Mouse (Mus musculus): ENCODE results near the gene Lhx5. TPM values are rescaled to one million over a fixed set of nuclear protein-coding genes. Genes with fewer than 3 reads are reported as not detected.

Gene Lhx5
- polyA plus RNA-seq, 1 experiment from 2014 or later = 3.1 TPM

DNA sequence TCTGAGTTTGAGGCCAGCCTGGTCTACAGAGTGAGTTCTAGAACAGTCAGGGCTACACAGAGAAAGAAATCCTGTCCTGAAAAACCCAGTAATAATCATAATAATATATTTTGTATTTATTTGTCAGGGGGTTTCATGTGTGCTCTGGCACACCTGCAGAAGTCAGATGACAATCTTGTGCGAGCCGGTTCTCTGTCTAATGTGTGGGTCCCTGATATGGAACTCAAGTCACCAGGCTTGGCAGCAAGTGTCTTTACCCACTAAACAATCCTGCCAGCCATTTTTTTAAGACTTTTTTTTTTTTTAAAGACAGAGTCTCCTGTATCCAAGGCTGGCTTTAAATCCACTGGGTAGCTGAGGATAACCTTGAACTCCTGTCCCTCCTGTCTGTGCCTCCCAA lies 41.9 kb downstream of the Lhx5 start:
- H3K27me3 ChIP-seq (replicated peaks; ENCODE audit: low read depth, poor library complexity, severe bottlenecking) = peaks cover 16% of the 10 kb centered on the region
- WGBS = 92% methylated on average over 2 of the region's 2 CpGs
- H3K9me3 ChIP-seq = no peaks in the 10 kb centered on the region
- no peak overlapping the region for H3K4me3 ChIP-seq
- H3K36me3 ChIP-seq (replicated peaks) = no peaks in the 10 kb centered on the region
- H3K4me1 ChIP-seq = peaks cover 8% of the 10 kb centered on the region
- DNase-seq (ENCODE audit: low spot score) = no peak
- no peak overlapping the region for H3K27ac ChIP-seq (replicated peaks)

- no peak for DNase-seq (ENCODE audit: low spot score)
- Histone ChIP-seq H3K27me3 (replicated peaks; ENCODE audit: low read depth, poor library complexity, severe bottlenecking) (peaks cover 16% of the 10 kb centered on the region), H3K36me3 (replicated peaks) (no peaks in the 10 kb centered on the region), H3K27ac (replicated peaks) (no peak overlapping the region), H3K9me3 (no peaks in the 10 kb centered on the region), H3K4me1 (peaks cover 8% of the 10 kb centered on the region), H3K4me3 (no peak overlapping the region)
- WGBS = 52% methylated on average over 8 of the region's 8 CpGs
These were observed 44.4 kb downstream of the Lhx5 start for GRCm38 (mm10) chr5:120475861-120476260.

GRCm38 (mm10) chr5:120476296-120476695 lies 44.8 kb downstream of the Lhx5 start, which contains the start of gene Sds:
Sds (plus strand) TSS chr5:120476526.
- 14% methylated on average over 13 of the region's 13 CpGs for WGBS
- H3K4me3 ChIP-seq = no peak within 1 kb of the TSS
- no peak for DNase-seq (ENCODE audit: low spot score)
- H3K36me3 ChIP-seq (replicated peaks) = no peaks in the 10 kb centered on the region
- no peak within 1 kb of the TSS for H3K27ac ChIP-seq (replicated peaks)
- H3K9me3 ChIP-seq = no peaks in the 10 kb centered on the region
- peaks cover 11% of the 10 kb centered on the region for H3K4me1 ChIP-seq
- H3K27me3 ChIP-seq (replicated peaks; ENCODE audit: low read depth, poor library complexity, severe bottlenecking) = peaks cover 16% of the 10 kb centered on the region

DNA sequence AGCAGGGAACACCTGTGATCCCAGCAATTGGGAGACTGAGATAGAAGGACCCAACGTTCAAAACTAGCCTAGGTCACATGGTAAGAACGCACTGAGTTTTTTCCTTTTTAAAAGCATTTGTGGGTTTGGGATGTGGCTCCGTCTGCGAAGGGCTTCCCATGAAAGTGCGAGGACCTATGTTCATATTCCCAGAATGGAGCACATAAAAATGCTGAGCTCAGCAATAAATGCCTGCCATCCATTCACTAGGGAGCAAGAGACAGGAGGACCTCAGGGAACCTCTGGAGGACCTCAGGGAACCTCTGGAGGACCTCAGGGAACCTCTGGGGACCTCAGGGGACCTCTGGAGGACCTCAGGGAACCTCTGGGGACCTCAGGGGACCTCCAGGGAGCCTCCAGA lies 46.5 kb downstream of the Lhx5 start:
- H3K27ac ChIP-seq (replicated peaks) = no peak overlapping the region
- 91% methylated on average over 5 of the region's 5 CpGs for WGBS
- no peak overlapping the region for H3K4me3 ChIP-seq
- peaks cover 16% of the 10 kb centered on the region for H3K27me3 ChIP-seq (replicated peaks; ENCODE audit: low read depth, poor library complexity, severe bottlenecking)
- no peaks in the 10 kb centered on the region for H3K36me3 ChIP-seq (replicated peaks)
- no peaks in the 10 kb centered on the region for H3K9me3 ChIP-seq
- peaks cover 12% of the 10 kb centered on the region for H3K4me1 ChIP-seq
- no peak for DNase-seq (ENCODE audit: low spot score)

- H3K27ac ChIP-seq (replicated peaks) = no peak overlapping the region
- no peak for DNase-seq (ENCODE audit: low spot score)
- 67% methylated on average over 4 of the region's 4 CpGs for WGBS
- H3K4me3 ChIP-seq = no peak overlapping the region
- H3K27me3 ChIP-seq (replicated peaks; ENCODE audit: low read depth, poor library complexity, severe bottlenecking) = peaks cover 16% of the 10 kb centered on the region
- H3K36me3 ChIP-seq (replicated peaks) = peaks cover 13% of the 10 kb centered on the region
- no peaks in the 10 kb centered on the region for H3K9me3 ChIP-seq
- H3K4me1 ChIP-seq = peaks cover 12% of the 10 kb centered on the region
These were observed 48.0 kb downstream of the Lhx5 start for GRCm38 (mm10) chr5:120479538-120479937.

- Histone ChIP-seq H3K4me3 (no peak overlapping the region), H3K27me3 (replicated peaks; ENCODE audit: low read depth, poor library complexity, severe bottlenecking) (peaks cover 14% of the 10 kb centered on the region), H3K9me3 (no peaks in the 10 kb centered on the region), H3K27ac (replicated peaks) (no peak overlapping the region), H3K4me1 (peaks cover 8% of the 10 kb centered on the region), H3K36me3 (replicated peaks) (peaks cover 30% of the 10 kb centered on the region)
- WGBS = 62% methylated on average over 9 of the region's 9 CpGs
- DNase-seq (ENCODE audit: low spot score) = no peak
These were observed 49.7 kb downstream of the Lhx5 start for GRCm38 (mm10) chr5:120481205-120481604.

GRCm38 (mm10) chr5:120483399-120483798 lies 51.9 kb downstream of the Lhx5 start:
- Histone ChIP-seq H3K9me3 (no peaks in the 10 kb centered on the region), H3K4me1 (peaks cover 4% of the 10 kb centered on the region), H3K27ac (replicated peaks) (no peak overlapping the region), H3K36me3 (replicated peaks) (peaks cover 52% of the 10 kb centered on the region), H3K27me3 (replicated peaks; ENCODE audit: low read depth, poor library complexity, severe bottlenecking) (no peaks in the 10 kb centered on the region), H3K4me3 (no peak overlapping the region)
- DNase-seq (ENCODE audit: low spot score) = no peak
- WGBS = 90% methylated on average over 19 of the region's 19 CpGs

DNA sequence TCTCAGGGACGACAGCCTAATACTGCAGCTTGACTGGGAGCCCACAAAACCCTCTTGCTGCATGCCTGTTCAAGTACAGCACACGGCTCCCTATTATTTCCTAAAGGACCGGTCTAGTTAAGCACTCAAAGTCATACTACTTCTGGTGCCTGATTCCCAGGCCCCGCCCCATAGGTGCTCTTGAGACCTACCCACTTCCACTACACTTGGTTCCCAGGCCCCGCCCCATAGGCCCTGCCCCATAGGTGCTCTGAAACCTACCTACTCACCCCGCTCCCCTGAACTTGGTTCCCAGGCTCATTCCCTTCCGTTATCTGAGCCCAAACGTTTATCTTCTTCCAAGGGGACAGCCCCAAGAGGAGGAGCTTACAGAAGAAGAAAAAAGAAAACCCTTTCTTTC lies 56.3 kb downstream of the Lhx5 start:
- H3K27me3 ChIP-seq (replicated peaks; ENCODE audit: low read depth, poor library complexity, severe bottlenecking) = no peaks in the 10 kb centered on the region
- H3K9me3 ChIP-seq = no peaks in the 10 kb centered on the region
- no peak overlapping the region for H3K4me3 ChIP-seq
- H3K36me3 ChIP-seq (replicated peaks) = peaks cover 81% of the 10 kb centered on the region
- H3K4me1 ChIP-seq = peaks cover 3% of the 10 kb centered on the region; the same call in 1 of the 2 replicates
- DNase-seq (ENCODE audit: low spot score) = no peak
- no peak overlapping the region for H3K27ac ChIP-seq (replicated peaks)
- WGBS = 85% methylated on average over 8 of the region's 8 CpGs

DNA sequence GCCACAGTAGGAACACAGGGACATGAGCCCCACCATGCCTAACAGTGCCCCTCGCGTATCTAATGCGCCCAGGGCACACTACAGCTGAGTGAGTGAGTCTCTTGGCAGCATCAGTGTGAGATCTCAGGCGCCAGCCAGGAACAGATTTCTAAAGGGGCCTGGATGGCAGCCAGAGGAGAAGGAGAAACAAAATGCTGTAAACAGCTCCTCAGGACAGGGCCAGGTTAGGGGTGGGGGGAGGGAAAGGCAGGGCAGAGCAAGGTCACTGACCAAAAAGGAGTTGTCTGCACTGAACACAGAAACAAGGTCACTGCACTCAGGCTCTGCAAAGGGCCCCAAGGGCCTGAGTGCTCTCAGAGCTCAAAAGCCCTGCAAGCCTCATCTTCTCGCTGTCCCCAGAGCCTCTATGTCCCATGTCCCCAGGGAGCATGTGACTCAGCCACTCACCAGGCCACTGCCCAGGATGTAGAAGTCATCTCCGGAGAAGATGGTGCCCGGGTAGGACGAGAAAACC lies 59.2 kb downstream of the Lhx5 start:
- 91% methylated on average over 8 of the region's 8 CpGs for WGBS
- Histone ChIP-seq H3K27me3 (replicated peaks; ENCODE audit: low read depth, poor library complexity, severe bottlenecking) (no peaks in the 10 kb centered on the region), H3K27ac (replicated peaks) (no peak overlapping the region), H3K9me3 (no peaks in the 10 kb centered on the region), H3K4me3 (no peak overlapping the region), H3K4me1 (peaks cover 3% of the 10 kb centered on the region; the same call in 1 of the 2 replicates), H3K36me3 (replicated peaks) (peaks cover 83% of the 10 kb centered on the region)
- no peak for DNase-seq (ENCODE audit: low spot score)

Other genes starting within 250 kb of the Lhx5 start
- gene Sdsl, start 41.1 kb downstream of the Lhx5 start, polyA plus RNA-seq (2016; fragmentation: Nextera tagmentation; extraction: Ambion mirVana) = 6.2 and 7.1 TPM in 2 replicates
- gene Sds, start 44.8 kb downstream of the Lhx5 start, polyA plus RNA-seq (2016; fragmentation: Nextera tagmentation; extraction: Ambion mirVana) = not detected in 2 replicates
- gene Plbd2, start 71.9 kb downstream of the Lhx5 start, polyA plus RNA-seq (2016; fragmentation: Nextera tagmentation; extraction: Ambion mirVana) = 35.5 and 37.8 TPM in 2 replicates
- gene Slc8b1, start 79.5 kb downstream of the Lhx5 start, polyA plus RNA-seq (2016; fragmentation: Nextera tagmentation; extraction: Ambion mirVana) = 4.1 and 5.2 TPM in 2 replicates
- gene Tpcn1, start 157.0 kb downstream of the Lhx5 start, polyA plus RNA-seq (2016; fragmentation: Nextera tagmentation; extraction: Ambion mirVana) = 11.9 and 12.3 TPM in 2 replicates
- gene Iqcd, start 157.3 kb downstream of the Lhx5 start, polyA plus RNA-seq (2016; fragmentation: Nextera tagmentation; extraction: Ambion mirVana) = 0.65 and 0.81 TPM in 2 replicates
- gene Rita1, start 180.9 kb downstream of the Lhx5 start, polyA plus RNA-seq (2016; fragmentation: Nextera tagmentation; extraction: Ambion mirVana) = 19.4 and 20.1 TPM in 2 replicates
- gene Ddx54, start 181.0 kb downstream of the Lhx5 start, polyA plus RNA-seq (2016; fragmentation: Nextera tagmentation; extraction: Ambion mirVana) = 62.3 and 64.3 TPM in 2 replicates
- gene Cfap73, start 202.5 kb downstream of the Lhx5 start, polyA plus RNA-seq (2016; fragmentation: Nextera tagmentation; extraction: Ambion mirVana) = 0.27 TPM in 1 of 2 replicates, not detected in the other
- 0.07 and 0.14 TPM in 2 replicates for gene Rasal1, start 217.1 kb downstream of the Lhx5 start, polyA plus RNA-seq (2016; fragmentation: Nextera tagmentation; extraction: Ambion mirVana)